In genomic region chr13:12106662-12107632, GRCm38 (mm10) we compare ENCODE assay signal across 9 mouse cellular contexts. TPM values are rescaled to one million over a fixed set of nuclear protein-coding genes. Genes with fewer than 3 reads are reported as not detected.
A peak's percentile ranks its signal among the peaks of the same experiment; 100 is the strongest.
DNase-seq lines count a peak whose midpoint lies in the region; ATAC-seq and TF ChIP-seq lines count a peak whose summit lies in the region.
"Had no signal": no experiment of that assay in that cellular context is flagged by ENCODE, and none has a peak within 500 bp of the region (broad histone marks: within the 10 kb centered on the region; RNA-seq: fewer than 3 reads in every experiment).

Ryr2 (minus strand) TSS chr13:12106945.

- TF ChIP-seq CTCF in embryonic fibroblast, embryonic 13.5 days (IDR thresholded peaks at IDR 0.05; ENCODE audit: borderline replicate concordance, insufficient read depth, low read length) = peak; percentile 58
- TF ChIP-seq CTCF in kidney, postnatal 0 days (IDR thresholded peaks at IDR 0.05; ENCODE audit: low read depth) = peak; percentile 61
- peak; percentile 51 for TF ChIP-seq CTCF in liver, adult 2 months (IDR thresholded peaks at IDR 0.05; ENCODE audit: low read depth, low read length)

- 12% methylated on average over 50 of the region's 64 CpGs for WGBS in heart, embryonic 16.5 days
- WGBS in kidney, postnatal 0 days = 12% methylated on average over 44 of the region's 64 CpGs
- WGBS in liver, adult 2 months = 9% methylated on average over 60 of the region's 64 CpGs
- WGBS in stomach, embryonic 16.5 days = 9% methylated on average over 58 of the region's 64 CpGs

- no peaks in the 10 kb centered on the region for H3K36me3 ChIP-seq in heart, embryonic 16.5 days (ENCODE audit: control insufficient read depth, insufficient read depth)
- H3K36me3 ChIP-seq in kidney, postnatal 0 days (ENCODE audit: insufficient read depth, low read length) = no peaks in the 10 kb centered on the region
- no peaks in the 10 kb centered on the region for H3K36me3 ChIP-seq in liver, adult 2 months (ENCODE audit: control insufficient read depth, insufficient read depth, low read length)
- H3K36me3 ChIP-seq in stomach, embryonic 16.5 days (ENCODE audit: control insufficient read depth, insufficient read depth, low read length) = no peaks in the 10 kb centered on the region

- no peak within 1 kb of the TSS for H3K27ac ChIP-seq in embryonic fibroblast, embryonic 13.5 days (ENCODE audit: insufficient read depth, low read length)
- peak within 1 kb of the TSS; percentile 97 for H3K27ac ChIP-seq in heart, embryonic 16.5 days (ENCODE audit: low read length)
- H3K27ac ChIP-seq in kidney, postnatal 0 days = no peak within 1 kb of the TSS
- H3K27ac ChIP-seq in liver, adult 2 months (replicated peaks; ENCODE audit: insufficient read depth, low read depth, low read length) = no peak within 1 kb of the TSS
- no peak within 1 kb of the TSS for H3K27ac ChIP-seq in stomach, embryonic 16.5 days (ENCODE audit: low read length)

- no peaks in the 10 kb centered on the region for H3K79me2 ChIP-seq in liver, adult 2 months (ENCODE audit: control insufficient read depth, insufficient read depth, low read length)

- ATAC-seq in heart, embryonic 16.5 days (replicated peaks; ENCODE audit: extremely low read depth, insufficient read depth, low FRiP score) = peak; percentile 81
- ATAC-seq in kidney, postnatal 0 days (replicated peaks; ENCODE audit: low FRiP score, low read depth) = peak; percentile 94
- ATAC-seq in stomach, embryonic 16.5 days (ENCODE audit: insufficient read depth, low FRiP score) = peak; percentile 87

- peak within 1 kb of the TSS; percentile 94 for H3K9ac ChIP-seq in heart, embryonic 16.5 days (ENCODE audit: low read length)
- H3K9ac ChIP-seq in kidney, postnatal 0 days (ENCODE audit: low read depth, low read length) = peak within 1 kb of the TSS; percentile 54
- H3K9ac ChIP-seq in liver, adult 2 months (ENCODE audit: low read depth, low read length) = no peak within 1 kb of the TSS
- H3K9ac ChIP-seq in stomach, embryonic 16.5 days (ENCODE audit: low read length) = peak within 1 kb of the TSS; percentile 71

- peak within 1 kb of the TSS; percentile 32; the same call in 1 of the 2 replicates for H3K4me3 ChIP-seq in embryonic fibroblast, embryonic 13.5 days (ENCODE audit: insufficient read depth, low read length)
- peak within 1 kb of the TSS; percentile 90 for H3K4me3 ChIP-seq in heart, embryonic 16.5 days (ENCODE audit: low read length)
- peak within 1 kb of the TSS; percentile 52 for H3K4me3 ChIP-seq in kidney, postnatal 0 days (replicated peaks; ENCODE audit: low read depth, low read length)
- no peak within 1 kb of the TSS for H3K4me3 ChIP-seq in liver, adult 2 months (ENCODE audit: insufficient read depth, low read depth, low read length)
- peak within 1 kb of the TSS; percentile 65 for H3K4me3 ChIP-seq in stomach, embryonic 16.5 days (replicated peaks; ENCODE audit: low read length)

- H3K27me3 ChIP-seq in heart, embryonic 16.5 days (ENCODE audit: control insufficient read depth, insufficient read depth, low read length) = peaks cover 9% of the 10 kb centered on the region
- H3K27me3 ChIP-seq in kidney, postnatal 0 days (ENCODE audit: insufficient read depth, low read length) = peaks cover 43% of the 10 kb centered on the region
- H3K27me3 ChIP-seq in liver, adult 2 months (ENCODE audit: control insufficient read depth, insufficient read depth, low read length) = peaks cover 8% of the 10 kb centered on the region; the same call in 1 of the 2 replicates
- H3K27me3 ChIP-seq in stomach, embryonic 16.5 days (ENCODE audit: control insufficient read depth, insufficient read depth, low read length) = peaks cover 29% of the 10 kb centered on the region
- H3K27me3 ChIP-seq: CH12.LX had no signal

- DNase-seq in urinary bladder, adult 2 months (ENCODE audit: low spot score) = peak; percentile 30
- no peak for DNase-seq in urinary bladder, postnatal 10 days (ENCODE audit: low spot score)
- DNase-seq in kidney, postnatal 0 days (ENCODE audit: low spot score) = peak; percentile 64
- peak; percentile 19 for DNase-seq in liver, adult 2 months (ENCODE audit: extremely low read depth, low read depth, low spot score)
- peak; percentile 69 for DNase-seq in neural tube, embryonic 10.5 days (ENCODE audit: extremely low spot score, low spot score)

- peak within 1 kb of the TSS; percentile 78 for H3K4me2 ChIP-seq in heart, embryonic 16.5 days (ENCODE audit: low read depth, low read length)
- peak within 1 kb of the TSS; percentile 99 for H3K4me2 ChIP-seq in kidney, postnatal 0 days (ENCODE audit: low read length)
- peak within 1 kb of the TSS; percentile 95 for H3K4me2 ChIP-seq in stomach, embryonic 16.5 days (ENCODE audit: low read depth, low read length)

- H3K9me3 ChIP-seq in heart, embryonic 16.5 days (replicated peaks; ENCODE audit: control insufficient read depth, low read length) = no peaks in the 10 kb centered on the region
- no peaks in the 10 kb centered on the region for H3K9me3 ChIP-seq in kidney, postnatal 0 days (replicated peaks; ENCODE audit: low read length)
- no peaks in the 10 kb centered on the region for H3K9me3 ChIP-seq in stomach, embryonic 16.5 days (replicated peaks; ENCODE audit: control insufficient read depth, low read length)

- no peaks in the 10 kb centered on the region for H3K4me1 ChIP-seq in embryonic fibroblast, embryonic 13.5 days (ENCODE audit: control insufficient read depth, insufficient read depth, low read length)
- peaks cover 8% of the 10 kb centered on the region for H3K4me1 ChIP-seq in heart, embryonic 16.5 days (ENCODE audit: control insufficient read depth, insufficient read depth, low read length)
- H3K4me1 ChIP-seq in kidney, postnatal 0 days (replicated peaks; ENCODE audit: insufficient read depth, low read length) = 0 out of 2 replicates have a peak, but pooled peaks cover 5% of the 10 kb centered on the region
- no peaks in the 10 kb centered on the region for H3K4me1 ChIP-seq in liver, adult 2 months (ENCODE audit: control insufficient read depth, insufficient read depth, low read length)
- H3K4me1 ChIP-seq in stomach, embryonic 16.5 days (ENCODE audit: control insufficient read depth, insufficient read depth, low read length) = peaks cover 4% of the 10 kb centered on the region; the same call in 1 of the 2 replicates

- TF ChIP-seq POLR2A in embryonic fibroblast, embryonic 13.5 days (IDR thresholded peaks at IDR 0.05; ENCODE audit: low read depth, low read length) = no peak
- TF ChIP-seq POLR2A in liver, adult 2 months (IDR thresholded peaks at IDR 0.05; ENCODE audit: extremely low read depth, insufficient read depth, low read length) = no peak

RNA-seq across cellular contexts. Expression of gene Ryr2, which starts in this region (rescaled TPM):
- polyA plus RNA-seq in urinary bladder, adult 2 months (2012; rRNA removed) = 1.2 and 2.0 TPM in 2 replicates
- polyA plus RNA-seq in embryonic fibroblast, embryonic 13.5 days (2011; ENCODE audit: insufficient read length, low read depth, missing spikeins) = 0.05 and 0.14 TPM in 2 replicates
- polyA plus RNA-seq in heart, embryonic 16.5 days (2015; fragmentation: Nextera tagmentation; extraction: Ambion mirVana) = 31.5 and 33.3 TPM in 2 replicates
- polyA plus RNA-seq in kidney, postnatal 0 days (2015; fragmentation: Nextera tagmentation; extraction: Ambion mirVana) = 0.09 and 0.17 TPM in 2 replicates
- under 0.01 and 0.20 TPM in 2 replicates for total RNA-seq in liver, adult 2 months (2014; rRNA removed)
- 0.01 TPM in 1 of 2 replicates, not detected in the other for polyA plus RNA-seq in liver, adult 2 months (2012; rRNA removed)
- 0.67 and 0.87 TPM in 2 replicates for polyA plus RNA-seq in stomach, embryonic 16.5 days (2015; fragmentation: Nextera tagmentation; extraction: Ambion mirVana)

Comparison
In these comparisons a context has a peak if more than half of its experiments do, and no peak if none do; other contexts are left out.
1. RNA of gene Ryr2 (polyA plus RNA-seq): 31.5 to 33.3 TPM in heart, embryonic 16.5 days; 1.2 to 2.0 TPM in urinary bladder, adult 2 months, 0.67 to 0.87 TPM in stomach, embryonic 16.5 days, 0.05 to 0.14 TPM in embryonic fibroblast, embryonic 13.5 days, 0.09 to 0.17 TPM in kidney, postnatal 0 days and 0.01 TPM in liver, adult 2 months; every median in the first group is over 10 times any median in the second.
2. Peak in DNase-seq, ATAC-seq, H3K4me3 ChIP-seq, H3K9ac ChIP-seq and H3K4me2 ChIP-seq in kidney, postnatal 0 days; RNA of the gene not detected or under 1 TPM.
3. Peak in DNase-seq in liver, adult 2 months; RNA of the gene not detected or under 1 TPM.
4. Peak in ATAC-seq, H3K4me3 ChIP-seq, H3K9ac ChIP-seq and H3K4me2 ChIP-seq in stomach, embryonic 16.5 days; RNA of the gene not detected or under 1 TPM.
5. Peak in every context shown above with its lines, with median percentiles within 50 percentile points of each other: CTCF ChIP-seq, ATAC-seq and H3K4me2 ChIP-seq.